Mouse (Mus musculus): Measurements from ENCODE around the gene Mlycd. TPM values are rescaled to one million over a fixed set of nuclear protein-coding genes. Genes with fewer than 3 reads are reported as not detected.
A peak's percentile ranks its signal among the peaks of the same experiment; 100 is the strongest.

Gene Mlycd
- polyA plus RNA-seq, 1 experiment from 2014 or later = 22.0 TPM

DNA sequence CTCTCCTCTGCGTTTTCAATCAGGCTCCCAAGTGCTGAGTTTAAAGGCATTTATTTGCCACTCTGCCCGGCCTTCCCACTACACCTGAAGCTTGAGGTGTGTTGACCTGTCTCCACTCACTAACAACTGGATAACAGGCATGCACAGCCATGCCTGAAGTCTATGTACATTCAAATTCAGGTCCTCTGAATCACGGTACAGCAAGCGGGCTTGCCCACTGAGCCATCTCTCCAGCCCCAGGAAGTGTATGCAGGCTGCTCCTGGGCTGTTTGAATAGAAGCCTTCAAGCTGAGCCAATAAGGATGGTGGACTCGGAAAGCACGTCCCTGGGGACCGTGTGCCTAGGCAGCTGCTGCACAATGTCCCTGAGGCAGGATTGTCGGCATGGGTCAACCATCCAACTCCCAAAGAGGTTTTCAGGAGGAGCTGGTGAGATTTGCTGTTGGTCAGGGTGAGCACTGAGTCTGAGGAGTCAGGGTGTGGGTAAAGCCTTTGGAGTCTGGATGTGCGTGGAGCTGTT is 27.0 kb downstream of the Mlycd start:
- no peaks in the 10 kb centered on the region for H3K36me3 ChIP-seq (ENCODE audit: control insufficient read depth, insufficient read depth, low read length)
- H3K9ac ChIP-seq (ENCODE audit: low read length) = no peak overlapping the region
- H3K4me3 ChIP-seq (ENCODE audit: low read depth, low read length) = no peak overlapping the region
- peaks cover 4% of the 10 kb centered on the region for H3K4me1 ChIP-seq (replicated peaks; ENCODE audit: control insufficient read depth, insufficient read depth)
- WGBS = 51% methylated on average over 9 of the region's 9 CpGs
- ATAC-seq (ENCODE audit: low FRiP score, low TSS enrichment) (no peak), DNase-seq (ENCODE audit: low spot score) (no peak)
- no peak for TF ChIP-seq EP300 (optimal IDR thresholded peaks at IDR 0.05)
- no peak for TF ChIP-seq CTCF (IDR thresholded peaks at IDR 0.05; ENCODE audit: low read depth)
- no peak overlapping the region for H3K4me2 ChIP-seq (replicated peaks; ENCODE audit: low read depth)
- peak overlapping the region; percentile 78 for H3K27ac ChIP-seq (replicated peaks)
- H3K27me3 ChIP-seq (ENCODE audit: control insufficient read depth, insufficient read depth, low read length) = no peaks in the 10 kb centered on the region
- no peaks in the 10 kb centered on the region for H3K9me3 ChIP-seq (ENCODE audit: control insufficient read depth, low read length)

DNA sequence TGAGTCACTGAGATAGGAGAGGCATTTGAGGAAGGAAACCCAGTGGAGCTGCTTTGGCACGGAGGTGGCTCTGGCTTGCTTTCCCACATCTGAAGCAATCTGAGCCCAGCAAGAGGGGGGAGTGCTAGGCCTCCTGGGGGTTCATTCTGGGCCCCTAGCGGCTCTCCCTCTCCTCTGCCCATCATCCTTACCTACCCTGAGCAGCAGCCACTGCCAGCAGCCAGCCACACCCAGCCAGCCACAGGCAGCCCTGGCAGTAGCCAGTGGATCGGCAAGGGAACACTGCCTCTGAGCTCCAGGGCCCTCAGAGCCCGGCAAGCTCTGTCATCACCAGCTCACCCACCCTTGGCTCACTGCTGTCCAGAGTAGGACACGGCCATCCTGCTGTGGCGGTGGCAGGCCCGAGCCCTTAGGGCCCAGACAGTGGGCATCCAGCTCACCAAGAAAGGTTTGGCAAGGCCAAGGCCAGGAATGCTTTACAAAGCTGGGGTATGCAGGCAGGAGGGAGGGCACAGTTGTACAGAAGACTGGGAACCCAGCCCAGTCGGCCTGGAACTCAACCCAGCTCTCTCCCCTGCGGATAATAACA is 27.5 kb downstream of the Mlycd start:
- Histone ChIP-seq H3K9ac (ENCODE audit: low read length) (0 out of 2 replicates have a peak overlapping the region, but pooled peaks have one; percentile 23), H3K27ac (replicated peaks) (peak overlapping the region; percentile 78)
- DNase-seq (ENCODE audit: low spot score) = no peak

GRCm38 (mm10) chr8:119423631-119424141 is 29.0 kb downstream of the Mlycd start:
- no peak for TF ChIP-seq EP300 (optimal IDR thresholded peaks at IDR 0.05)
- DNase-seq (ENCODE audit: low spot score) = no peak
- 36% methylated on average over 9 of the region's 9 CpGs for WGBS
- H3K4me1 ChIP-seq (replicated peaks; ENCODE audit: control insufficient read depth, insufficient read depth) = peaks cover 10% of the 10 kb centered on the region
- ATAC-seq (ENCODE audit: low FRiP score, low TSS enrichment) = peak; percentile 33; the same call in 1 of the 2 replicates
- no peaks in the 10 kb centered on the region for H3K9me3 ChIP-seq (ENCODE audit: control insufficient read depth, low read length)
- H3K27me3 ChIP-seq (ENCODE audit: control insufficient read depth, insufficient read depth, low read length) = no peaks in the 10 kb centered on the region
- no peak overlapping the region for H3K9ac ChIP-seq (ENCODE audit: low read length)
- no peak overlapping the region for H3K4me3 ChIP-seq (ENCODE audit: low read depth, low read length)
- no peak overlapping the region for H3K4me2 ChIP-seq (replicated peaks; ENCODE audit: low read depth)
- peak overlapping the region; percentile 80 for H3K27ac ChIP-seq (replicated peaks)
- no peaks in the 10 kb centered on the region for H3K36me3 ChIP-seq (ENCODE audit: control insufficient read depth, insufficient read depth, low read length)

More for the DNA sequence above, 27.5 kb downstream of the Mlycd start:
- Histone ChIP-seq H3K4me2 (replicated peaks; ENCODE audit: low read depth) (no peak overlapping the region), H3K27me3 (ENCODE audit: control insufficient read depth, insufficient read depth, low read length) (no peaks in the 10 kb centered on the region), H3K4me3 (ENCODE audit: low read depth, low read length) (no peak overlapping the region), H3K36me3 (ENCODE audit: control insufficient read depth, insufficient read depth, low read length) (no peaks in the 10 kb centered on the region), H3K4me1 (replicated peaks; ENCODE audit: control insufficient read depth, insufficient read depth) (peaks cover 4% of the 10 kb centered on the region), H3K9me3 (ENCODE audit: control insufficient read depth, low read length) (no peaks in the 10 kb centered on the region)
- 0 out of 2 replicates have a peak, but pooled peaks have one; percentile 11 for ATAC-seq (ENCODE audit: low FRiP score, low TSS enrichment)
- no peak for TF ChIP-seq EP300 (optimal IDR thresholded peaks at IDR 0.05)
- no peak for TF ChIP-seq CTCF (IDR thresholded peaks at IDR 0.05; ENCODE audit: low read depth)
- 48% methylated on average over 9 of the region's 9 CpGs for WGBS

- no peak overlapping the region for H3K4me2 ChIP-seq (replicated peaks; ENCODE audit: low read depth)
- no peak for ATAC-seq (ENCODE audit: low FRiP score, low TSS enrichment)
- 62% methylated on average over 10 of the region's 10 CpGs for WGBS
- no peaks in the 10 kb centered on the region for H3K9me3 ChIP-seq (ENCODE audit: control insufficient read depth, low read length)
- no peak overlapping the region for H3K9ac ChIP-seq (ENCODE audit: low read length)
- no peaks in the 10 kb centered on the region for H3K36me3 ChIP-seq (ENCODE audit: control insufficient read depth, insufficient read depth, low read length)
- peaks cover 10% of the 10 kb centered on the region for H3K4me1 ChIP-seq (replicated peaks; ENCODE audit: control insufficient read depth, insufficient read depth)
- no peaks in the 10 kb centered on the region for H3K27me3 ChIP-seq (ENCODE audit: control insufficient read depth, insufficient read depth, low read length)
- no peak for TF ChIP-seq CTCF (IDR thresholded peaks at IDR 0.05; ENCODE audit: low read depth)
- no peak for TF ChIP-seq EP300 (optimal IDR thresholded peaks at IDR 0.05)
- H3K4me3 ChIP-seq (ENCODE audit: low read depth, low read length) = no peak overlapping the region
- no peak for DNase-seq (ENCODE audit: low spot score)
- H3K27ac ChIP-seq (replicated peaks) = peak overlapping the region; percentile 80
Observed at GRCm38 (mm10) chr8:119424199-119424733, 29.6 kb downstream of the Mlycd start.

DNA sequence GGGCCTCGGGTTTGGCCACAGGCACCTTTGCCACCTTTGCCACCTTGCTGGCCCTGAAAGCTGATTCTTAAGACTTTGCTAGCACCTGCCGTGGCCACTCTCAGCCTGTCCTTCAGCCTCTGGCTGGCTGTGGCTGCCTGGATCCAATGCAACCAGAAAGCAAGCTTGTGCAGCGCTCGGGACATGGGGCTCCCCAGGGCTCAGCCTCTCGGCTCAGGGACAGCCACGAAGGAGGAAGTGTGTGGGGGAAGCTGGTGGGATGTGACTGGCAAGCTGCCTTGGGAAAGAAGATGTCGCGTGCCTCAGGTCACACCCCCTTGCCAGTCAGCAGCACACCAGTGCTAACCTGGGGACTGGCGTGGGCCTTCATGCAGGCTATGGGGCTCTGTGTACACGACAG is 30.1 kb downstream of the Mlycd start:
- DNase-seq (ENCODE audit: low spot score) = no peak
- no peak overlapping the region for H3K4me2 ChIP-seq (replicated peaks; ENCODE audit: low read depth)
- H3K9me3 ChIP-seq (ENCODE audit: control insufficient read depth, low read length) = no peaks in the 10 kb centered on the region
- peaks cover 10% of the 10 kb centered on the region for H3K4me1 ChIP-seq (replicated peaks; ENCODE audit: control insufficient read depth, insufficient read depth)
- peak overlapping the region; percentile 80 for H3K27ac ChIP-seq (replicated peaks)
- H3K9ac ChIP-seq (ENCODE audit: low read length) = no peak overlapping the region
- no peaks in the 10 kb centered on the region for H3K36me3 ChIP-seq (ENCODE audit: control insufficient read depth, insufficient read depth, low read length)
- TF ChIP-seq CTCF (IDR thresholded peaks at IDR 0.05; ENCODE audit: low read depth) = no peak
- TF ChIP-seq EP300 (optimal IDR thresholded peaks at IDR 0.05) = no peak
- no peaks in the 10 kb centered on the region for H3K27me3 ChIP-seq (ENCODE audit: control insufficient read depth, insufficient read depth, low read length)
- WGBS = 67% methylated on average over 10 of the region's 10 CpGs
- no peak for ATAC-seq (ENCODE audit: low FRiP score, low TSS enrichment)
- H3K4me3 ChIP-seq (ENCODE audit: low read depth, low read length) = no peak overlapping the region

DNA sequence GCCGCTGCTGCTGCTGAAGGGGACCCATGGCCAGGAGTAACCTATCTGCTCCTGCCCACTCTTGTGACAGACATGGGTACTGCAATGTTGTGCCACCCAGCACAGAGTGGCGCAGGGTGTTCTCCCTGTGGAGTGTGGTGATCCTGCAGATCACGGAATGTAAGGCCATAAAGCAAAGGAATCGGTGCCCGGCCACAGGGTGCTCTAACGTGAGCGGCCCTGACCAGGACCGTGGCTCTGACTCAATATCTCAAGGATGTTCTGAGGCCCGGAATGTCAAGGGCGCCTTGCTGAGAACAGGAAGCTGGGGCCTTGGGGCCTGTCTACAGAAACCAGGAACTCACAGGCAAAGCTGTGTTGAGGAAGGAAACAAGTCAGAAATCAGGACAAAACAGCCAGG is 30.9 kb downstream of the Mlycd start:
- H3K9me3 ChIP-seq (ENCODE audit: control insufficient read depth, low read length) = no peaks in the 10 kb centered on the region
- no peak overlapping the region for H3K9ac ChIP-seq (ENCODE audit: low read length)
- ATAC-seq (ENCODE audit: low FRiP score, low TSS enrichment) (no peak), DNase-seq (ENCODE audit: low spot score) (no peak)
- H3K4me2 ChIP-seq (replicated peaks; ENCODE audit: low read depth) = no peak overlapping the region
- H3K36me3 ChIP-seq (ENCODE audit: control insufficient read depth, insufficient read depth, low read length) = no peaks in the 10 kb centered on the region
- peak; percentile 33; the same call in 1 of the 2 replicates for TF ChIP-seq CTCF (IDR thresholded peaks at IDR 0.05; ENCODE audit: low read depth)
- no peak for TF ChIP-seq EP300 (optimal IDR thresholded peaks at IDR 0.05)
- 73% methylated on average over 10 of the region's 10 CpGs for WGBS
- H3K4me3 ChIP-seq (ENCODE audit: low read depth, low read length) = no peak overlapping the region
- H3K27me3 ChIP-seq (ENCODE audit: control insufficient read depth, insufficient read depth, low read length) = no peaks in the 10 kb centered on the region
- peaks cover 10% of the 10 kb centered on the region for H3K4me1 ChIP-seq (replicated peaks; ENCODE audit: control insufficient read depth, insufficient read depth)
- peak overlapping the region; percentile 61 for H3K27ac ChIP-seq (replicated peaks)
